Mouse (Mus musculus) CH12.LX (cell line): ENCODE results near the gene Cfdp1.

Source experiments
- CTCF ChIP-seq, 2 experiments: IDR thresholded peaks in 1 of 2; conservative IDR thresholded peaks in 1 of 2; 2 replicates each; pipeline ENCODE4 v1.5.1; 2011 to 2012; ENCODE audit warnings: low read depth in 2 of 2, low read length in 2 of 2, improper control_type of control experiment in 1 of 2, inconsistent platforms in 1 of 2, mild to moderate bottlenecking in 1 of 2, moderate library complexity in 1 of 2
- ELF1 ChIP-seq: IDR thresholded peaks from 2 replicates; pipeline ENCODE4 v1.6.1; 2014; ENCODE audit warnings: low read depth, mild to moderate bottlenecking, inconsistent platforms, low read length, improper control_type of control experiment
- EP300 ChIP-seq: IDR thresholded peaks from 2 replicates; pipeline ENCODE4 v1.6.1; 2011; ENCODE audit warnings: low read length, improper control_type of control experiment
- KAT2A ChIP-seq: IDR thresholded peaks from 2 replicates; pipeline ENCODE4 v1.6.1; 2012; ENCODE audit warnings: low read length, improper control_type of control experiment, inconsistent platforms; ENCODE audit not compliant: insufficient replicate concordance
- MXI1 ChIP-seq: IDR thresholded peaks from 2 replicates; pipeline ENCODE4 v1.6.1; 2011; ENCODE audit warnings: mild to moderate bottlenecking, low read depth, low read length, improper control_type of control experiment
- NELFE ChIP-seq: IDR thresholded peaks from 2 replicates; pipeline ENCODE4 v1.6.1; 2011; ENCODE audit warnings: low read depth, low read length, improper control_type of control experiment
- POLR2A ChIP-seq: IDR thresholded peaks from 2 replicates; pipeline ENCODE4 v1.6.1; 2011; ENCODE audit warnings: low read depth, mild to moderate bottlenecking, improper control_type of control experiment, low read length
- POLR2AphosphoS2 ChIP-seq: IDR thresholded peaks from 2 replicates; pipeline ENCODE4 v1.6.1; 2011; ENCODE audit warnings: low read depth, low read length, improper control_type of control experiment
- RAD21 ChIP-seq: IDR thresholded peaks from 2 replicates; pipeline ENCODE4 v1.6.1; 2011; ENCODE audit warnings: low read depth, mild to moderate bottlenecking, low read length, improper control_type of control experiment, moderate library complexity
- SIN3A ChIP-seq: IDR thresholded peaks from 2 replicates; pipeline ENCODE4 v1.6.1; 2012; ENCODE audit warnings: low read length, improper control_type of control experiment, inconsistent platforms
- TCF12 ChIP-seq: IDR thresholded peaks from 2 replicates; pipeline ENCODE4 v1.6.1; 2014; ENCODE audit warnings: low read depth, mild to moderate bottlenecking, inconsistent platforms, low read length, improper control_type of control experiment
- UBTF ChIP-seq: IDR thresholded peaks from 2 replicates; pipeline ENCODE4 v1.6.1; 2012; ENCODE audit warnings: low read depth, mild to moderate bottlenecking, inconsistent platforms, low read length, improper control_type of control experiment, moderate library complexity
- ZKSCAN1 ChIP-seq: IDR thresholded peaks from 2 replicates; pipeline ENCODE4 v1.6.1; 2012; ENCODE audit warnings: low read depth, inconsistent platforms, low read length, improper control_type of control experiment, borderline replicate concordance
- ZMIZ1 ChIP-seq: IDR thresholded peaks from 2 replicates; pipeline ENCODE4 v1.6.1; 2012; ENCODE audit warnings: low read depth, mild to moderate bottlenecking, inconsistent platforms, low read length, improper control_type of control experiment

DNA sequence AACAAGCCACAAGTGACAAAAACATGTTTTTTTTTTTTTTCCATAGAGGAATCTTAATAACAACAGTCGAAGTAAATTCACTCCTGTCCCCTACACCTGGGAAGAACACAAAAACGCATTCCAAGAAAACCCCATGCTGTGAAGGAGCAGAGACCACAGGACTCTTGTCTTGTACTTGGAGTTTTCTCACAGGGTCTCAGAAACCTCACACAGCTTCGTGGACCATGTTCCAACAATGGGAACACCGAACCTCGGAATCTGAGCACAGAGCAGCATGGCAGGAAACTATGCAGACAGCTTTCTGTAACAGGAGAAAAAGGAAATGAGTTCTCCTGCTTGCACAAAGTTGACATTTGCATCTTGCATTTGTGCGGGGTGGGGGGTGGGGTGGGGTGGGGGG is 105.3 kb downstream of the Cfdp1 start:
- no peak for TF ChIP-seq NELFE
- no peak for TF ChIP-seq ZKSCAN1
- no peak for TF ChIP-seq EP300
- TF ChIP-seq UBTF, result no peak
- TF ChIP-seq CTCF (conservative IDR thresholded peaks at IDR 0.05 in 1 of 2, IDR thresholded peaks at IDR 0.05 in 1 of 2; ENCODE audit: low read depth in 2 of 2, low read length in 2 of 2), result no peak
- no peak for TF ChIP-seq SIN3A
- no peak for TF ChIP-seq POLR2A
- no peak for TF ChIP-seq POLR2AphosphoS2
- TF ChIP-seq MXI1, result no peak
- no peak for TF ChIP-seq KAT2A
- TF ChIP-seq TCF12, result no peak
- no peak for TF ChIP-seq ZMIZ1
- no peak for TF ChIP-seq ELF1
- no peak for TF ChIP-seq RAD21
